Mouse (Mus musculus): ENCODE results near the gene Herc6. TPM values are rescaled to one million over a fixed set of nuclear protein-coding genes. Genes with fewer than 3 reads are reported as not detected.
A peak's percentile ranks its signal among the peaks of the same experiment; 100 is the strongest.

Gene Herc6
- total and polyA plus RNA-seq, 2 experiments from 2014 or later: 0.84 to 1.4 TPM

- no peaks in the 10 kb centered on the region for H3K4me1 ChIP-seq (ENCODE audit: insufficient read depth, low read length)
- no peaks in the 10 kb centered on the region for H3K9me3 ChIP-seq (ENCODE audit: low read length)
- no peak overlapping the region for H3K9ac ChIP-seq (replicated peaks; ENCODE audit: low read length)
- no peak for DNase-seq (ENCODE audit: low spot score)
- no peak for TF ChIP-seq CTCF (IDR thresholded peaks at IDR 0.05; ENCODE audit: low read depth)
- no peaks in the 10 kb centered on the region for H3K36me3 ChIP-seq (ENCODE audit: insufficient read depth, low read length)
- no peak overlapping the region for H3K27ac ChIP-seq
- H3K4me2 ChIP-seq (ENCODE audit: low read depth, low read length): no peak overlapping the region
- no peak overlapping the region for H3K4me3 ChIP-seq (ENCODE audit: low read length)
- no peak for ATAC-seq
- no peaks in the 10 kb centered on the region for H3K27me3 ChIP-seq (ENCODE audit: insufficient read depth, low read length)
These were observed 9.2 kb upstream of the Herc6 start for GRCm38 (mm10) chr6:57571587-57571986.

DNA sequence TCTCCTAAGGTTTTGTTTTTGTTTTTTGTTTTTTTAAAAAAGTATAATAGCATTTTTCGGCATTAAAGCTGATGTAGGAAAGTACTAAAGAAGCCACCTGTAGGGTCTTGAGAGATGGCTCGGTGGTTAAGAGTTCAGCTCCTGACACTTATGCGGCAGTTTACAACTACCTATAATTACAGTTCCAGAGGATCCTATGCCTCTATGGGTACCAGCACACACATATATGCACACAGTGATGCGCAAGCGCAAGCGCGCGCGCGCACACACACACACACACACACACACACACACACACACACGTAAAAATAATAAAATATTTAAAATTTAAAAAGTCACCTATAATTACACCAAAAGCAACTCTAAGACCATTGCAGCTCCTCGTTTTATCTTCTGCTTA lies 795 bp downstream of the Herc6 start:
- no peaks in the 10 kb centered on the region for H3K27me3 ChIP-seq (ENCODE audit: insufficient read depth, low read length)
- no peak overlapping the region for H3K9ac ChIP-seq (replicated peaks; ENCODE audit: low read length)
- no peaks in the 10 kb centered on the region for H3K4me1 ChIP-seq (ENCODE audit: insufficient read depth, low read length)
- TF ChIP-seq CTCF (IDR thresholded peaks at IDR 0.05; ENCODE audit: low read depth): no peak
- WGBS: 86% methylated on average over 12 of the region's 12 CpGs
- peak overlapping the region; percentile 61; the same call in 1 of the 2 replicates for H3K27ac ChIP-seq
- H3K4me2 ChIP-seq (ENCODE audit: low read depth, low read length): peak overlapping the region; percentile 80
- H3K9me3 ChIP-seq (ENCODE audit: low read length): no peaks in the 10 kb centered on the region
- no peak for DNase-seq (ENCODE audit: low spot score)
- ATAC-seq: no peak
- no peaks in the 10 kb centered on the region for H3K36me3 ChIP-seq (ENCODE audit: insufficient read depth, low read length)
- H3K4me3 ChIP-seq (ENCODE audit: low read length): peak overlapping the region; percentile 47

GRCm38 (mm10) chr6:57582356-57582755 lies 1.6 kb downstream of the Herc6 start:
- no peaks in the 10 kb centered on the region for H3K36me3 ChIP-seq (ENCODE audit: insufficient read depth, low read length)
- ATAC-seq (no peak), DNase-seq (ENCODE audit: low spot score) (no peak)
- no peak for TF ChIP-seq CTCF (IDR thresholded peaks at IDR 0.05; ENCODE audit: low read depth)
- WGBS: 87% methylated on average over 4 of the region's 4 CpGs
- no peak overlapping the region for H3K9ac ChIP-seq (replicated peaks; ENCODE audit: low read length)
- H3K27ac ChIP-seq: no peak overlapping the region
- H3K9me3 ChIP-seq (ENCODE audit: low read length): no peaks in the 10 kb centered on the region
- no peak overlapping the region for H3K4me2 ChIP-seq (ENCODE audit: low read depth, low read length)
- no peak overlapping the region for H3K4me3 ChIP-seq (ENCODE audit: low read length)
- no peaks in the 10 kb centered on the region for H3K27me3 ChIP-seq (ENCODE audit: insufficient read depth, low read length)
- H3K4me1 ChIP-seq (ENCODE audit: insufficient read depth, low read length): no peaks in the 10 kb centered on the region

GRCm38 (mm10) chr6:57605546-57606307 lies 24.9 kb downstream of the Herc6 start:
- Histone ChIP-seq H3K4me2 (ENCODE audit: low read depth, low read length) (no peak overlapping the region), H3K4me1 (ENCODE audit: insufficient read depth, low read length) (no peaks in the 10 kb centered on the region), H3K36me3 (ENCODE audit: insufficient read depth, low read length) (no peaks in the 10 kb centered on the region), H3K4me3 (ENCODE audit: low read length) (no peak overlapping the region), H3K9me3 (ENCODE audit: low read length) (no peaks in the 10 kb centered on the region), H3K9ac (replicated peaks; ENCODE audit: low read length) (no peak overlapping the region), H3K27me3 (ENCODE audit: insufficient read depth, low read length) (no peaks in the 10 kb centered on the region), H3K27ac (no peak overlapping the region)
- DNase-seq (ENCODE audit: low spot score) (no peak), ATAC-seq (no peak)
- WGBS: 92% methylated on average over 7 of the region's 7 CpGs
- no peak for TF ChIP-seq CTCF (IDR thresholded peaks at IDR 0.05; ENCODE audit: low read depth)

DNA sequence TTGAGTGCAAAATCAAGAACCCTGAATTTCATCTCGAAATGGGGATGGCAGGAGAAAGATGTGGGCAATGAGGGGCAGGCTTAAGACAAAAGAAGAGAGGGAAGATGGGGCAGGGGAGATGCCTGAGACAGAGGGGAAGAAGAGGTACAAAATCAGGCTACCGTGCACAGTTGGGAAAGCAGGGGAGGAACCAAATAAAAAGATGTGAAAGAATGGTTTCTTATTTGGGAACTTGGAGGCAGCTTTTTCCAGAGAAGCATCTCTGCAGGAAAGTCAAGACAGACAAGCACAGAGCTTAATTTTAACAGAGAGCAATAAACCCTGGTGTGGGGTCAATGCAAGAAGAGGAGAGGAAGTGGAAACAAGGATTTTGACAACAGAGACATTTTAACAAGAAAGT lies 27.2 kb downstream of the Herc6 start:
- H3K27me3 ChIP-seq (ENCODE audit: insufficient read depth, low read length): no peaks in the 10 kb centered on the region
- no peak overlapping the region for H3K9ac ChIP-seq (replicated peaks; ENCODE audit: low read length)
- no peaks in the 10 kb centered on the region for H3K4me1 ChIP-seq (ENCODE audit: insufficient read depth, low read length)
- ATAC-seq: no peak
- H3K9me3 ChIP-seq (ENCODE audit: low read length): no peaks in the 10 kb centered on the region
- no peak overlapping the region for H3K4me3 ChIP-seq (ENCODE audit: low read length)
- no peaks in the 10 kb centered on the region for H3K36me3 ChIP-seq (ENCODE audit: insufficient read depth, low read length)
- no peak overlapping the region for H3K4me2 ChIP-seq (ENCODE audit: low read depth, low read length)
- no peak overlapping the region for H3K27ac ChIP-seq
- no peak for TF ChIP-seq CTCF (IDR thresholded peaks at IDR 0.05; ENCODE audit: low read depth)
- no peak for DNase-seq (ENCODE audit: low spot score)
- WGBS: 82% methylated on average over 2 of the region's 2 CpGs

- WGBS: 41% methylated on average over 2 of the region's 2 CpGs
- TF ChIP-seq CTCF (IDR thresholded peaks at IDR 0.05; ENCODE audit: low read depth): no peak
- no peaks in the 10 kb centered on the region for H3K9me3 ChIP-seq (ENCODE audit: low read length)
- ATAC-seq: no peak
- no peak overlapping the region for H3K27ac ChIP-seq
- H3K4me3 ChIP-seq (ENCODE audit: low read length): no peak overlapping the region
- no peaks in the 10 kb centered on the region for H3K36me3 ChIP-seq (ENCODE audit: insufficient read depth, low read length)
- peak; percentile 45 for DNase-seq (ENCODE audit: low spot score)
- H3K9ac ChIP-seq (replicated peaks; ENCODE audit: low read length): no peak overlapping the region
- no peak overlapping the region for H3K4me2 ChIP-seq (ENCODE audit: low read depth, low read length)
- no peaks in the 10 kb centered on the region for H3K27me3 ChIP-seq (ENCODE audit: insufficient read depth, low read length)
- H3K4me1 ChIP-seq (ENCODE audit: insufficient read depth, low read length): no peaks in the 10 kb centered on the region
These were observed 28.8 kb downstream of the Herc6 start for GRCm38 (mm10) chr6:57609631-57610030.

DNA sequence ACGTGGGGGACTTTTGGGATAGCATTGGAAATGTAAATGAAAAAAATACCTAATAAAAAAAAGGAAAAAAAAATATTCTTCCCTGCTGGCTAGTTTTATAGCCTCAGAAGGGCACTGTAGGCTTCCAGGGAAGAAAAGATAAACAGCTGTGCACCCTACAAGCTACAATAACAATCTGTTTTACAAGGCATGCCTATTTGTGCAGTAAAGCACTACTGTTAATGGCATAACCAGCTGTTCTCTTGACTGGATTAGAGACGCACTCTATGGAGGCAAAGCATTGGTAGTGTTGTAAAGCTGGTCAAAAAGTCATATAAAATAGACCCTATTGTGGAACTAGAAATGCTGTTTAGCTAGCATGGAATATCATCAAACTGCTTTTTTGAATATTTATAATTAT lies 35.0 kb downstream of the Herc6 start:
- Histone ChIP-seq H3K4me3 (ENCODE audit: low read length) (no peak overlapping the region), H3K4me2 (ENCODE audit: low read depth, low read length) (no peak overlapping the region), H3K9ac (replicated peaks; ENCODE audit: low read length) (no peak overlapping the region), H3K27ac (no peak overlapping the region), H3K36me3 (ENCODE audit: insufficient read depth, low read length) (no peaks in the 10 kb centered on the region), H3K4me1 (ENCODE audit: insufficient read depth, low read length) (no peaks in the 10 kb centered on the region), H3K9me3 (ENCODE audit: low read length) (no peaks in the 10 kb centered on the region), H3K27me3 (ENCODE audit: insufficient read depth, low read length) (no peaks in the 10 kb centered on the region)
- TF ChIP-seq CTCF (IDR thresholded peaks at IDR 0.05; ENCODE audit: low read depth): no peak
- no peak for DNase-seq (ENCODE audit: low spot score)
- ATAC-seq: no peak
- 88% methylated on average over 2 of the region's 2 CpGs for WGBS
